Mouse (Mus musculus): ENCODE data around the gene Gm11634.
"Not testable (repeated sequence)": the region's sequence is repeated elsewhere in the genome, so short reads cannot be mapped to it uniquely, and the experiment has no call there.

The Gm11634 gene

GRCm38 (mm10) chr11:101616948-101617767 is 18.1 kb upstream of the Gm11634 start:
- DNase-seq (ENCODE audit: low read depth in 1 of 2, low spot score in 2 of 2): no peak

DNA sequence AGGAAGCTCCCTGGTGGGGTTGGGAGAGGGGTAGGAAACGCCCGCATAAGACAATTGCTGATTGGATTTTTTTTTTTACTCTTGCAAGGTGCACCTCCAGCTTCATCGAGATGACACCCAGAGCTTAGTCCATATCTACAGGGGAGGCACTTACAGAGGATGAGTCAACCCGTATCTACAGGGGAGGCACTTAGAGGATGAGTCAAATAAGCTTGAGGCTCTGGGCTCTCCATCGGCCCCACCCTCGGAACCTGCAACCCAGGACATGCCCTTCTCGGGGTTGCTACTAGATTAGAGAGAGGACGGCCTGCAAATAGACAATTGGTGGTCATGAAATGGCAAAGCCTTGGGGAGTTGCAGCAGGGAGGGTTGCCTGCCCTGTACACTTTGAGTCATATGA is 17.0 kb upstream of the Gm11634 start:
- DNase-seq (ENCODE audit: low read depth in 1 of 2, low spot score in 2 of 2): no peak

GRCm38 (mm10) chr11:101615380-101615779 is 16.3 kb upstream of the Gm11634 start:
- DNase-seq (ENCODE audit: low read depth in 1 of 2, low spot score in 2 of 2): no peak

GRCm38 (mm10) chr11:101614116-101614515 is 15.1 kb upstream of the Gm11634 start:
- DNase-seq (ENCODE audit: low read depth in 1 of 2, low spot score in 2 of 2): no peak

- no peak for DNase-seq (ENCODE audit: low read depth in 1 of 2, low spot score in 2 of 2)
Observed at GRCm38 (mm10) chr11:101613596-101613995, 14.5 kb upstream of the Gm11634 start.

DNA sequence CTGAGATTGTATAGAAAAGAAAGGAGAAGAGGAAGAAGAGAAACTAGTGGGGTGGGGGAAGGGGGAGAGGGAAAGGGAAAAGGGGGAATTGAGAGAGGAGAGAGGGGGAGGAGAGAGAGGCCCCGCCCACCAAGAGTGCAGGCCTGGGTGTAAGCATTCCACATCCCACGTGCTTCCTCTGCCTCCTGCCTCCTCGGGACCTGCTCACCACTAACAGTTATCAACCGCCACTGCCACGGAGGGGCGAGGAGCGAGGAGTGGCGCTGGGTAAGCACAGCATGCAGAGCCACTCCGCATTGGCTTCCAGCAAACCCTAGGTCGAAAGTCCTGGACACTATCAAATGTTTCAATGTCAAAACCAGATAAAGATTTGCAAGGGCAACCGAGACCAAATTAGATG is 11.4 kb upstream of the Gm11634 start:
- no peak for DNase-seq (ENCODE audit: low read depth in 1 of 2, low spot score in 2 of 2)

DNA sequence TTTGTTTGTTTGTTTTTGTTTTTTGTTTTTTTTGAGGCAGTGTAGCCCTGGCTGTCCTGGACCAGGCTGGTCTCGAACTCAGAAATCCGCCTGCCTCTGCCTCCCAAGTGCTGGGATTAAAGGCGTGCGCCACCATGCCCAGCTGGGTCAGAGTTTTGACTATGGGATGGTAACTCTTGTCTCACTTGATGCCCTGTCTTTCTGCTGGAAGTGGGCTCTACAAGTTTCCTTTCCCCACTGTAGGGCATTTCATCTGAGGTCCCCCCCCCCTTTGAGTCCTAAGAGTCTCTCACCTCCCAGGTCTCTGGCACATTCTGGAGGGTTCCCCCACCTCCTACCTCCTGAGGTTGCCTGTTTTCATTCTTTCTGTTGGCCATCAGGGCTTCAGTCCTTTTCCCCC is 8.1 kb upstream of the Gm11634 start:
- DNase-seq (ENCODE audit: low read depth in 1 of 2, low spot score in 2 of 2): not testable (repeated sequence)

- peak in 1 of 2 experiments; percentile 34 for DNase-seq (ENCODE audit: low read depth in 1 of 2, low spot score in 2 of 2)
Observed at GRCm38 (mm10) chr11:101604531-101605453, 5.7 kb upstream of the Gm11634 start.

GRCm38 (mm10) chr11:101604116-101604515 is 5.1 kb upstream of the Gm11634 start:
- no peak for DNase-seq (ENCODE audit: low read depth in 1 of 2, low spot score in 2 of 2)

GRCm38 (mm10) chr11:101602491-101602890 is 3.4 kb upstream of the Gm11634 start:
- no peak for DNase-seq (ENCODE audit: low read depth in 1 of 2, low spot score in 2 of 2)

DNA sequence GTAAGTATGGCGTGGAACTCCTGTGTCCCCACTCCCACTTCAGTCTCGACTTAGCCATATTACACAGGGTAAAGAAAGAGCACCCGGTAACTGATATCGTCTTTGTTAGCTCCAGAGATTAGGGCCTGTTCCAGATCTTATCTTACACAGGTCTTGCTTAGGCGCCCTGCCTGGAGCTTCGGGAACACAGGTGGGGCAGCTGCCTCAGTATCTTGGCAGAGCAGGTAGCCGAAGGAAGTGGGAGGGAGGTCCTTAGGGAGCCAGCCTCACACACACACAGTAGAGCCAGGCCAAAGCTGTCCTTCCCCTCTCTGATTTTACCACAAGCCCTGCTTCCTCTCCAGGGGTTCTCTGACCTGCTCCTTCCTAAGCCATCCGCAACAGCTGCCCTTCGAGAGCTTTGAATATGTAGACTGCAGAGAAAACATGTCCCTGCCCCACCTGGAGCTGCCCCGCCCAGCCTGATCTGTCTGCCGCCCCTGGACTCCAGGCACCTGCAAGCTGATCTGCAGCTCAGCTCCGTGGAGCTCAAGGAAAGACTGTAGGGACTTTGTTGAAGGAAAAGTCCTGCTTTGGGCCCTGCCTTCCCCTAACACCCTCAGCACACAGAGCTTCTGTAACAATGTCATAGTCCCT is 8.9 kb downstream of the Gm11634 start:
- no peak for DNase-seq (ENCODE audit: low read depth in 1 of 2, low spot score in 2 of 2)

GRCm38 (mm10) chr11:101589444-101589843 is 9.6 kb downstream of the Gm11634 start:
- DNase-seq (ENCODE audit: low read depth in 1 of 2, low spot score in 2 of 2): peak; percentile 10 to 54

GRCm38 (mm10) chr11:101588868-101589267 is 10.2 kb downstream of the Gm11634 start:
- no peak for DNase-seq (ENCODE audit: low read depth in 1 of 2, low spot score in 2 of 2)

DNA sequence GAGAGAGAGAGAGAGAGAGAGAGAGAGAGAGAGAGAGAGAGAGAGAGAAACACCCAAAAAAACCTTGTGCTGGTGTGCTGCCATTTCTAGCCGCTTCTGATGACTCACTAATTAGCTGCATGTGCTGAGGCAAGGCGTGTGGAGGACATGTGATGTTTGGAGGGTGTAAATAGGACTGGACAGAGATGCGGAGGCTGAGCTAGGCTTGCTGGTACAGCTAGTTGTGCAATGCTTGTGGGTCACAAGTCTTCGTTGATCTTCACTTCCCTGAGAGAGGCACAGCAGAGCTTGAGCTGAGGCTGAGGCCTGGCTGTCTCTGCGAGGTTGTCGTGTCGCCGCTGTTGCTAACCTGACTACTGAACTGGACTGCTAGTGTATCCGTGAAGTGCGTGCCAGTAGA is 11.4 kb downstream of the Gm11634 start:
- DNase-seq (ENCODE audit: low read depth in 1 of 2, low spot score in 2 of 2): peak; percentile 45 to 58

DNA sequence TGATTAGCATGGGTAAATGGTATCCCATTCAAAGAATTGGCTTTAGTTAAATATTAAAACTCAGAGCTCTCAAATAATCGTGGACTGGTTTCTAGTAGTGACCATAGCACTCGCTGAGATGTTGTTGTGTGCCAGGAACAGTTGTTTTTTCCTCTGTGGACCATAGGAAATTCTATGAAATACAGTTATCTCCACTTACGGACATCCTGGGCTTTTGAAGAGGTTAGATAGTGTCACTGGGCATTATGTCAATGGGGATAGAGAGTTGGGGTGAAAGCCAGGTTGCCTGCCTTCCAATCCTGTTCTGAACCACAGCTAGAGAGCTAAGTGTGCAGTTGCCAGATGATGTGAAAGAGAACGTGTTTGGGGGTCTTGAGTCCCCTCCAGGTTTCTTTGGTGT is 13.3 kb downstream of the Gm11634 start:
- DNase-seq (ENCODE audit: low read depth in 1 of 2, low spot score in 2 of 2): no peak

DNA sequence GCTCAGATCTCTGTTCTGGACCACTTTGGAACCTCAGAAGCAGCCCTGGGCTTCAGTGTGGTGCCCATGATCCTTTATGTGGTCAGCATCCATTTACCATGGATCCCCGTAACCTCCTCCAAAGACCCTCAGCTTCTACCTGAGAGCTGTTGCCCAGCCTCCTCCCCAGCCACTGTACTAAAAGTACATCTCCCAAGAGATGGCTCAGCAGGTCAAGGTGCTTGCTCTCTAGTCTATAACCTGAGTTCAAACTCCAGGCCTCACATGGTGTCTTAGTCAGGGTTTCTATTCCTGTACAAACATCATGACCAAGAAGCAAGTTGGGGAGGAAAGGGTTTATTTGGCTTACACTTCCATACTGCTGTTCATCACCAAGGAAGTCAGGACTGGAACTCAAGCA is 14.0 kb downstream of the Gm11634 start:
- DNase-seq (ENCODE audit: low read depth in 1 of 2, low spot score in 2 of 2): not testable (repeated sequence)

DNA sequence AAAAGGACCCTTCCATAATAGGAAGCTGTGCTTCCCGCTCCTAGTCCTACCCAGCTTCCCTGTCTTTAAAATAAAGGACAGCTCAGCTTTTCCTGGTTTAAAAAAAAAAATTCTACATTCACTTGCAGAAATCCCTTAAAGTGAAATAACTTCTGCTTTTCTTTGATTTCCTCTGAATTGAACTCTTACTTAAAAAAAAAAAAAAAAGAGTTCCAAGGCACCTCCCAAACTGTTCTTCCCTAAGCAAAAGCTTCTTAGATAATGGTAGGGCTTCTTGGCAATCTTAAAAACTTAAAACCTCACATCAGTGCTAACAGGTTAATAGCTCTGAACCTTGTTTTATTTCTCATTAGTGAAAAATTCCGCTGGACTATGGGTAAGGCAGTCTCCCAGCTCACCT is 15.9 kb downstream of the Gm11634 start:
- DNase-seq (ENCODE audit: low read depth in 1 of 2, low spot score in 2 of 2): no peak

GRCm38 (mm10) chr11:101582054-101583035 is 16.7 kb downstream of the Gm11634 start, which contains the start of gene Tmem106a:
Tmem106a (plus strand) TSS chr11:101582242.
- DNase-seq (ENCODE audit: low read depth in 1 of 2, low spot score in 2 of 2): peak in 1 of 2 experiments; percentile 9

GRCm38 (mm10) chr11:101581081-101581764 is 17.8 kb downstream of the Gm11634 start:
- no peak for DNase-seq (ENCODE audit: low read depth in 1 of 2, low spot score in 2 of 2)

GRCm38 (mm10) chr11:101576116-101576515 is 22.9 kb downstream of the Gm11634 start:
- no peak for DNase-seq (ENCODE audit: low read depth in 1 of 2, low spot score in 2 of 2)
